Mouse (Mus musculus) neural tube, embryonic 11.5 days (tissue): ENCODE results near the gene Mrps14. TPM values are rescaled to one million over a fixed set of nuclear protein-coding genes. Genes with fewer than 3 reads are reported as not detected.
A peak's percentile ranks its signal among the peaks of the same experiment; 100 is the strongest.

ENCODE experiments used
- ATAC-seq: fragments of 200-750 bp; cut with Nextera tagmentation; 2 replicates; pipeline ENCODE4 v1.8.0; 2017; ENCODE audit warnings: moderate number of reproducible peaks, mild to moderate bottlenecking, moderate TSS enrichment, moderate library complexity; ENCODE audit not compliant: insufficient read depth, low FRiP score, low TSS enrichment
- DNase-seq: peaks from one replicate; pipeline ENCODE4 v3.0.0-alpha.2; 2015; ENCODE audit warnings: low spot score
- H3K27ac ChIP-seq: fragments of 300-500 bp; sonication (generic); 2 replicates; pipeline ENCODE4 v1.5.1; 2014; ENCODE audit warnings: low read depth, mild to moderate bottlenecking, low read length
- H3K27me3 ChIP-seq: fragments of 300-500 bp; sonication (generic); 2 replicates; pipeline ENCODE4 v1.6.1; 2014; ENCODE audit warnings: mild to moderate bottlenecking, low read length, mixed read lengths; ENCODE audit not compliant: control insufficient read depth, insufficient read depth
- H3K36me3 ChIP-seq: fragments of 300-500 bp; sonication (generic); 2 replicates; pipeline ENCODE4 v1.6.1; 2014; ENCODE audit warnings: mild to moderate bottlenecking, low read length, moderate library complexity, mixed read lengths; ENCODE audit not compliant: control insufficient read depth, insufficient read depth
- H3K4me1 ChIP-seq: fragments of 300-500 bp; sonication (generic); 2 replicates; pipeline ENCODE4 v1.6.1; 2014; ENCODE audit warnings: low read length, mixed read lengths; ENCODE audit not compliant: control insufficient read depth, insufficient read depth
- H3K4me2 ChIP-seq: fragments of 300-500 bp; sonication (generic); 2 replicates; pipeline ENCODE4 v1.6.1; 2014; ENCODE audit warnings: low read depth, mild to moderate bottlenecking, moderate library complexity
- H3K4me3 ChIP-seq: fragments of 300-500 bp; sonication (generic); 2 replicates; pipeline ENCODE4 v1.5.1; 2014; ENCODE audit warnings: low read depth, low read length
- H3K9ac ChIP-seq: fragments of 300-500 bp; sonication (generic); 2 replicates; pipeline ENCODE4 v1.6.1; 2014; ENCODE audit warnings: mild to moderate bottlenecking, low read length
- H3K9me3 ChIP-seq: fragments of 300-500 bp; sonication (generic); 2 replicates; pipeline ENCODE4 v1.6.1; 2016; ENCODE audit warnings: low read length; ENCODE audit not compliant: control insufficient read depth
- WGBS: fragments of 180-500 bp; shearing (Covaris S2); extraction: QIAGEN DNeasy Blood & Tissue Kit; methylation state at CpG from one replicate; pipeline ENCODE4 v1.1.7; 2014; 5-methylcytosine and 5-hydroxymethylcytosine counted together
- polyA plus RNA-seq: library from polyadenylated mRNA; unstranded; fragments of >200 nt; fragmentation: Nextera tagmentation; extraction: Ambion mirVana; gene quantifications from 2 replicates; pipeline ENCODE4 v1.2.1, GENCODE M21; 2014

Gene Mrps14
- polyA plus RNA-seq, 1 experiment from 2014 or later = 193 TPM

DNA sequence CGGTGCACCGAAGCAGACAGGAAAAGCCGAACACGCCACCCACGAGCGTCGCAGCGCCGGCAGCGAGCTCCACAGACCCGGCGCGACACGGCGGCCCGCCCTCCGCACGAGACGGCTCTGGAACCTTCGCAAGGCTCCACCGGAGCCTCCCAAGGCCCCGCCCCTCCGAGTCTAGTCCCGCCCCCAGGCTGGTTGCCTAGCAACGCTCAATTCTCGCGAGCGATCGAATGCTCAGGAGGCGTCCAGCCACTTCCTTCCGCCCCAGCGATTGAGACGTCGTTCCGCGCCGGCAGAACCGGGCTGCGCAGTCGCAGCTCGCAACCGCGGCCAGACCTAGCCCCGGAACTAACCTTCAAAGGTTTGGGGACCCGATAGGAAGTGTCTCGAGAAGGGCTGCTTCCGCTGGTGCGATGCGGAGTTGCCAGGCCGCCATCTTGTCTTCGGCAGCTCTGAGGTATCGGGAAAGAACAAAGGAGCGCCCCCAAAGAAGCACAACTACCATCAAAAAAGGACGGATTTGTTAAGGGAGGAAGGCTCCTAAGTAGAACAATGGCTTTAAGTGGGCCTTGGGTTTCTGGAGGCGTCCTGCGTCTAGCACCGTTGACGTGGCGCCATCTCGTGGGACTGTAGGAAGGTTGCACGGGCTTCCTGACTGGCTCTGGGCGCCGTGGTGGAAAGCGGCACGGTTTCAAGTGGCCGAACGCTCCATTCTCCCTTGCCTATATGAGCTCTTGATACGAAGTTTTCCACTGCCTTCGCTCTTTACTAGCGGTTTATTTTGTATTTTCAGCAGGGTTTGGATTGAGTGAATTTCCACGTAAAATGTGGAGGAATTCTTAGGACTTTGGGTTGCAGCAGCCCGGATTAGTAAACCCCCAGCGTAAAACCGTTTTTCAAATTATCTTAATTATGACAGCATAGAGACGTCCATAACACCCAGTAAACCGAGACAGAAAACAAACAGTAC lies 18.0 kb downstream of the Mrps14 start, which contains the start of gene Cacybp:
Gene Cacybp, minus strand, starts transcription at position 173 of the 967 bp plus-strand sequence.
- Histone ChIP-seq H3K4me2 (peak within 1 kb of the TSS; percentile 69), H3K9ac (peak within 1 kb of the TSS; percentile 94), H3K4me3 (peak within 1 kb of the TSS; percentile 89), H3K27me3 (no peaks in the 10 kb centered on the region), H3K27ac (peak within 1 kb of the TSS; percentile 98), H3K36me3 (no peaks in the 10 kb centered on the region), H3K4me1 (peaks cover 16% of the 10 kb centered on the region), H3K9me3 (no peaks in the 10 kb centered on the region)
- under 1% methylated on average over 75 of the region's 76 CpGs for WGBS
- DNase-seq (peak; percentile 100), ATAC-seq (peak; percentile 95)

DNA sequence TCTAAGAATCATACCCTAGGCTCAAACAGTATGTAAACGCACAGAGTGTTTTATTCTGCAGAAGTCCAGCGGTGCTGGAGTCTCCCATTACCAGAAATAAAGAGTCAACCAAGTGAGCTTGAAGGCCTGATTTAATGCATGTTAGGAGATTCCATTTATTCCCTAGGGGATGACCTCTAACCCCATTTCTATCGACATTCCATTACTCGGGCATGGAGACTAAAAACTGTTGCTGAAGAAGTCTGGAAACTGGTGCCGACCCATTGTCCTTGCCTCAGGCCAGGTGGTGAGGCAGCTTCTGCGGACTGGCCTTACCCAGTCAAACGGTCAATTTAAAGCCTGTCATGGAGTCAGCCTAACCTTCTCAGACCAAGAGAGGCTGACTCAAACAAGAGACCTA lies 19.2 kb downstream of the Mrps14 start:
- Histone ChIP-seq H3K4me3 (no peak overlapping the region), H3K27me3 (no peaks in the 10 kb centered on the region), H3K36me3 (no peaks in the 10 kb centered on the region), H3K4me1 (peaks cover 16% of the 10 kb centered on the region), H3K27ac (no peak overlapping the region), H3K9me3 (no peaks in the 10 kb centered on the region), H3K9ac (no peak overlapping the region), H3K4me2 (no peak overlapping the region)
- WGBS = 61% methylated on average over 7 of the region's 7 CpGs
- ATAC-seq = no peak
- no peak for DNase-seq

GRCm38 (mm10) chr1:160217898-160218297 lies 22.9 kb downstream of the Mrps14 start:
- WGBS = 87% methylated on average over 3 of the region's 3 CpGs
- no peak overlapping the region for H3K4me2 ChIP-seq

DNA sequence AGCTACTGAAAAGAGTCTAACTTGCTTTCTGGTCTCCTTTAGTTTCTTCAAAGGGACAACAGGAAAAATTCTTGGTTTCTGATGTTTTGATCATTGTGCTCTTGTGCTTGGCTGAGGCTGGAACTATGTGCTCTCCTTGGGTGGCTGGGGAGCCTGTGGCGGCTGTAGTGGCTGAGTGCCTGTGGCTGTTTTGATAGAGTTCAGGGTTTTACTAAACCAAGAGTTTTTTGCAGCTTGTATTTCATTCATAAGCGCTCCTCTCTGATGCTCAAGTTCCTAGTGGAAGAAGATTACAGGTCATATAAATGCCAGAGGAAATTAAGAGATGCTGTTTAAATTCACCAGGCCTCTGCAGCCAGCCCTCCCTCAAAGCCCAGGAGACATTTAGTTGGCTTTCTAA lies 29.1 kb downstream of the Mrps14 start:
- Histone ChIP-seq H3K36me3 (no peaks in the 10 kb centered on the region), H3K27me3 (no peaks in the 10 kb centered on the region), H3K4me3 (no peak overlapping the region), H3K4me1 (no peaks in the 10 kb centered on the region), H3K9ac (no peak overlapping the region), H3K4me2 (no peak overlapping the region), H3K27ac (no peak overlapping the region), H3K9me3 (no peaks in the 10 kb centered on the region)
- DNase-seq (no peak), ATAC-seq (no peak)
- WGBS = 77% methylated on average over 2 of the region's 2 CpGs

More at GRCm38 (mm10) chr1:160217898-160218297, 22.9 kb downstream of the Mrps14 start:
- Histone ChIP-seq H3K27me3 (no peaks in the 10 kb centered on the region), H3K9ac (no peak overlapping the region), H3K27ac (no peak overlapping the region), H3K4me3 (no peak overlapping the region), H3K4me1 (no peaks in the 10 kb centered on the region), H3K36me3 (no peaks in the 10 kb centered on the region), H3K9me3 (no peaks in the 10 kb centered on the region)
- no peak for ATAC-seq
- DNase-seq = no peak

DNA sequence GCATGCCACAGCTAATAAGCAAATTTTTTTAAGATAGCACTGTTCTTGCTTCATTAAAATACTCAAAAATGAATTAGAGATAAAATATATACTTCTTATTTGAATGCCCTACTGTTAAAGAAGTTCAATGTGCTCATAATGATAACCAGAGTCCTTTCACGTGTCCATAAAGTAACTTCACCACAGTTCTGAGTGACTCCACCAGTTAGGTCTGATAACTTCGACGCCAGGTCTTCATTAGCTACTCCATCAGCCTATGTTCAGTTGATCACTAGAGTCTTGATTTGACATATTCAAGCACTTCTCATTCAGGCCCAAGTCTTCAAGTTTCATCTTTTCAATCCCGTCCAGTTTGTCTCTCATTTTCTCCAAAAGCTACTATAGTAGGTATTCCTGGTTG lies 32.2 kb downstream of the Mrps14 start:
- Histone ChIP-seq H3K9me3 (no peaks in the 10 kb centered on the region), H3K4me3 (no peak overlapping the region), H3K36me3 (no peaks in the 10 kb centered on the region), H3K27ac (no peak overlapping the region), H3K4me1 (no peaks in the 10 kb centered on the region), H3K4me2 (no peak overlapping the region), H3K27me3 (no peaks in the 10 kb centered on the region), H3K9ac (no peak overlapping the region)
- ATAC-seq (no peak), DNase-seq (no peak)
- 88% methylated on average over 4 of the region's 4 CpGs for WGBS

GRCm38 (mm10) chr1:160227850-160228249 lies 32.8 kb downstream of the Mrps14 start:
- ATAC-seq = no peak
- H3K4me2 ChIP-seq = no peak overlapping the region
- H3K27ac ChIP-seq = no peak overlapping the region

DNA sequence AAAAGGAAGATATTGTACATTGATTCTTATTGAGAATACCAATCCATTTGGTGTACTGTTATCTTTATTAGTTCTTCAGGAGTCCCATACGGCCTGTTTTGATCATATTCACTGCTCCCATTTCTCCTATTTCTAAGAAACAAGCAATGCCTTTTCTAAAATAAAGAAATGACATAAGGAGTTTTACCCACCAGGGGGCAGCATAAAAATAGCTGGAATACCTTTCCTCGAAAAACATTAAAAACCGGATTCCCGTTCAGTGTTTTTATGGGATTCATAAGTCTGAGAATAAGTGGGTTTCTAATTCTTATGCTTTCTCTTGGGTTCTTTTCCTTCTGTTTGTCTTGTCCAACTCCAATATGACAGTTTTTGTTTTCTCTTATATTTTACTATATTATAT lies 36.0 kb downstream of the Mrps14 start:
- Histone ChIP-seq H3K9me3 (no peaks in the 10 kb centered on the region), H3K4me2 (no peak overlapping the region), H3K36me3 (no peaks in the 10 kb centered on the region), H3K27me3 (no peaks in the 10 kb centered on the region), H3K4me3 (no peak overlapping the region), H3K27ac (no peak overlapping the region), H3K9ac (no peak overlapping the region), H3K4me1 (no peaks in the 10 kb centered on the region)
- 62% methylated on average over 4 of the region's 4 CpGs for whole genome bisulfite sequencing
- ATAC-seq = no peak
- no peak for DNase-seq

More at GRCm38 (mm10) chr1:160227850-160228249, 32.8 kb downstream of the Mrps14 start:
- Histone ChIP-seq H3K36me3 (no peaks in the 10 kb centered on the region), H3K4me1 (no peaks in the 10 kb centered on the region), H3K9ac (no peak overlapping the region), H3K27me3 (no peaks in the 10 kb centered on the region), H3K9me3 (no peaks in the 10 kb centered on the region), H3K4me3 (no peak overlapping the region)
- no peak for DNase-seq

DNA sequence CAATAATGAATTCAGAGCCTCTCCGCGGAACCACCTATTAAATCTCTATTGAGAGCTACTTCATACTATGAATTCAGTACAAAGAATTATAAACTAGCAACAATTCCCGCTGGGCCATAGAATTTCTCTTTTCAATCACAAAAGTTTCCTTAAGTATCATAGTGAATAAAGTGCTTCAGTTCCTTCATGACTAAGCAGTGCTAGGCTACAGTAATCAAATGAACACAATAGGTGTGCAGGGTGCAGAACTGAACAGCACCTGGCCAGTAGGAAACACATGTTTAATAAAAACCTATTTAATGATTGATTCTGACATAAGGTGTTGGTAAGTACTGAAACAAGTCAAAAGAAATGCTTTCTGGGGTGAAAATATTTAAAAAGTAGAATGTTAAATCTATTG lies 37.1 kb downstream of the Mrps14 start:
- DNase-seq = no peak
- no peak overlapping the region for H3K9ac ChIP-seq
- no peaks in the 10 kb centered on the region for H3K4me1 ChIP-seq
- no peak overlapping the region for H3K4me3 ChIP-seq
- no peak overlapping the region for H3K4me2 ChIP-seq
- WGBS = 74% methylated on average over 3 of the region's 3 CpGs
- H3K27me3 ChIP-seq = no peaks in the 10 kb centered on the region
- H3K9me3 ChIP-seq = no peaks in the 10 kb centered on the region
- ATAC-seq = no peak
- no peak overlapping the region for H3K27ac ChIP-seq
- H3K36me3 ChIP-seq = no peaks in the 10 kb centered on the region

DNA sequence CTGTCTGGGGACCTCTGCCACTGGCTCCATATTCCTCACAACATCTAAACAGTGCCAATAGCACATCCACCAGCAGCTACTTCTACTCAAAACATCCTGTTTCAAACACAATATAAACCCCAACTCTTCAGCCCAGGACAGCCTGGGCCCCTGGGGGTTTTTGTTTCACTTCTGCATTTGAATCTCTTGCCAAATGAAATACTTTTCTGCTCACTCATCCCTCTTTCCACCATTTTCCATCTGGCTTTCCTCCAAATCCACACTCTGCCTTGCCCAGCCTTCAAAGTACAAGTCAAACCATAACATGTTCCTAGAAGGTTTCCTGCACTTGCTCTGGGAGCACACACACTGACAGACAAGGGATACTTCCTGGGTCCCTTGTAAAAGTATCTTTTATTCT lies 38.9 kb downstream of the Mrps14 start:
- Histone ChIP-seq H3K4me1 (no peaks in the 10 kb centered on the region), H3K27me3 (no peaks in the 10 kb centered on the region), H3K4me2 (no peak overlapping the region), H3K4me3 (no peak overlapping the region), H3K9ac (no peak overlapping the region), H3K27ac (no peak overlapping the region), H3K9me3 (no peaks in the 10 kb centered on the region), H3K36me3 (no peaks in the 10 kb centered on the region)
- ATAC-seq = no peak
- DNase-seq = no peak
